In genomic region chr3:27584607-27585605, GRCm38 (mm10) we compare ENCODE assay signal across 8 mouse cellular contexts.
DNase-seq lines count a peak whose midpoint lies in the region; ATAC-seq and TF ChIP-seq lines count a peak whose summit lies in the region.

No protein-coding gene starts in this region.

- H3K9me3 ChIP-seq in hindbrain, embryonic 10.5 days, result no peaks in the 10 kb centered on the region
- H3K9me3 ChIP-seq in hindbrain, embryonic 14.5 days (ENCODE audit: control insufficient read depth, low read length), result no peaks in the 10 kb centered on the region

- no peak overlapping the region for H3K9ac ChIP-seq in hindbrain, embryonic 14.5 days

- WGBS in hindbrain, embryonic 10.5 days, result 47% methylated on average over 11 of the region's 11 CpGs
- WGBS in hindbrain, embryonic 14.5 days, result 56% methylated on average over 11 of the region's 11 CpGs

- H3K27me3 ChIP-seq in hindbrain, embryonic 10.5 days (ENCODE audit: insufficient read depth, poor library complexity, severe bottlenecking), result no peaks in the 10 kb centered on the region
- no peaks in the 10 kb centered on the region for H3K27me3 ChIP-seq in hindbrain, embryonic 14.5 days (ENCODE audit: control insufficient read depth, insufficient read depth, low read length)

- no peaks in the 10 kb centered on the region for H3K36me3 ChIP-seq in hindbrain, embryonic 10.5 days
- H3K36me3 ChIP-seq in hindbrain, embryonic 14.5 days (replicated peaks; ENCODE audit: control insufficient read depth, insufficient read depth), result no peaks in the 10 kb centered on the region

- peaks cover 45% of the 10 kb centered on the region for H3K4me1 ChIP-seq in hindbrain, embryonic 10.5 days (replicated peaks)
- peaks cover 3% of the 10 kb centered on the region for H3K4me1 ChIP-seq in hindbrain, embryonic 14.5 days (replicated peaks; ENCODE audit: control insufficient read depth, insufficient read depth, low read length)

- intact Hi-C loops in heart, postnatal 10 days (cut with DNase I), result no loop called here

- ATAC-seq in hindbrain, embryonic 14.5 days (ENCODE audit: low FRiP score), result no peak

- no peak overlapping the region for H3K4me3 ChIP-seq in hindbrain, embryonic 10.5 days
- no peak overlapping the region for H3K4me3 ChIP-seq in hindbrain, embryonic 14.5 days (replicated peaks; ENCODE audit: low read length)
- no peak overlapping the region for H3K4me3 ChIP-seq in layer of hippocampus, adult 2 months

- H3K27ac ChIP-seq in hindbrain, embryonic 10.5 days, result peak overlapping the region; percentile 56
- H3K27ac ChIP-seq in hindbrain, embryonic 14.5 days, result no peak overlapping the region
- H3K27ac ChIP-seq in layer of hippocampus, adult 2 months, result no peak overlapping the region

- no peak overlapping the region for H3K4me2 ChIP-seq in hindbrain, embryonic 14.5 days (replicated peaks)

- no peak for TF ChIP-seq CTCF in layer of hippocampus, adult 2 months (conservative IDR thresholded peaks at IDR 0.05)

- DNase-seq in hindbrain, embryonic 10.5 days (ENCODE audit: low spot score), result no peak
- DNase-seq in hindbrain, embryonic 14.5 days (ENCODE audit: low spot score), result no peak
- peak; percentile 60 for DNase-seq in brain, adult 2 months (ENCODE audit: low read depth, low spot score)
- peak; percentile 55 to 63 for DNase-seq in heart, postnatal 10 days
- peak; percentile 32 to 40 for DNase-seq in lung, postnatal 4 days
- DNase-seq in left cerebral cortex, adult 8-10 months (ENCODE audit: low spot score in 2 of 2), result no peak
- DNase-seq in layer of hippocampus, adult 2 months (ENCODE audit: low spot score in 2 of 2), result no peak
- no peak for DNase-seq in ovary, postnatal 36 days (ENCODE audit: low spot score)

Comparison
In these comparisons a context has a peak if more than half of its experiments do, and no peak if none do; other contexts are left out.
1. DNase-seq: peak in brain, adult 2 months (single experiment), heart, postnatal 10 days (2 of 2) and lung, postnatal 4 days (2 of 2); none in hindbrain, embryonic 10.5 days (single experiment), hindbrain, embryonic 14.5 days (single experiment), left cerebral cortex, adult 8-10 months (0 of 2), layer of hippocampus, adult 2 months (0 of 2) and ovary, postnatal 36 days (single experiment).